Mouse (Mus musculus) adrenal gland, postnatal 25 days (tissue): ENCODE data around the gene Rtkn2. TPM values are rescaled to one million over a fixed set of nuclear protein-coding genes. Genes with fewer than 3 reads are reported as not detected.
A peak's percentile ranks its signal among the peaks of the same experiment; 100 is the strongest.

Source experiments
- DNase-seq: peaks from one replicate; pipeline ENCODE4 v3.0.0; 2021; ENCODE audit warnings: mixed read lengths
- long read RNA-seq: library from polyadenylated mRNA; stranded (forward); transcript quantifications from one replicate; pipeline ENCODE4 v2.0.0, GENCODE M21; 2021
- total RNA-seq: library from RNA; stranded (reverse); gene quantifications from 2 replicates; pipeline ENCODE4 v1.2.3, GENCODE M21; 2021

The Rtkn2 gene
- total RNA-seq = 0.61 and 1.1 TPM in 2 replicates
- long read RNA-seq, partial matches to known transcripts = 1 of 1 reads
- long read RNA-seq, other reads (novel, unspliced or antisense) = 0 of 1 reads

DNA sequence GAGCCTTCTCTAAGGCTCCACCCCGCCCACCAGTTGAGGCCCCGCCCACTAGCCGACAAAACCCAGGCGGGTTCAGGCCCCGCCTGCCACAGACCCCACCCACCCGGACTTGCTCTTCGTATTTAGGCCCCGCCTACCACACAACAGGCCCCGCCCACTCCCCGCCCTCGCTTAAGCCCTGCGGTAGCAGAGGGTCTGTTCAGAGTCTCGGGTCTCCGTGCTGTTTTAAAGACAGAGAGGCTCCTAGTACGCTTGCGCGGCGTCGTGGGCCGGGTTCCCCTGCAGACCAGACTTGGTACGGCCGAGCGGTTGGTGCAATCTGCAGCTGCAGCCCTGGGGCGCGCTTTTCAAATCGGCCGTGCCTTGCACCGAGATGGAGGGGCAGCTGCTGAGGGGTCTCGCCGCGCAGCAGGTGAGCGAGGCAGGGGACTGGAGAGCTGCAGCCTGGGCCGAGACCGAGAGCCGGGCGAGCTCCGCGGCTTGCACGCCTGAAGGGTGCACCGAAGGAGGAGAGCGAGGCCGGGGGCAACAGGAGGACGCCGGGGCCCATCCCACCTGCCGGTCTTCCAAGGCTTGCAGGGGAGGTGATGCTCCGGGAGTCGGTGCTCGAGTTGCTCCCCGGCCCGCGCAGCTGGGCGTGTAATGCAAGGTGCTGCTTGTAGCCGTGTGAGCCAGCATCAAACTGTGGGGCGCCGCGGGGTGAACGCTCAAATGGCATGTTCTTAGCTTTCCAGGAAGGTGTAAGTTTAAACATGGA, at the start of gene Rtkn2:
Rtkn2 (plus strand) TSS at position 170 of the 757 bp plus-strand sequence.
- DNase-seq = peak; percentile 90

- DNase-seq = no peak
Observed at GRCm38 (mm10) chr10:67931328-67931727, 48.0 kb upstream of the Rtkn2 start.

GRCm38 (mm10) chr10:67932780-67933179, 46.6 kb upstream of the Rtkn2 start:
- DNase-seq = no peak

GRCm38 (mm10) chr10:67936944-67937343, 42.4 kb upstream of the Rtkn2 start:
- no peak for DNase-seq

GRCm38 (mm10) chr10:67937775-67938174, 41.6 kb upstream of the Rtkn2 start:
- DNase-seq = no peak

DNA sequence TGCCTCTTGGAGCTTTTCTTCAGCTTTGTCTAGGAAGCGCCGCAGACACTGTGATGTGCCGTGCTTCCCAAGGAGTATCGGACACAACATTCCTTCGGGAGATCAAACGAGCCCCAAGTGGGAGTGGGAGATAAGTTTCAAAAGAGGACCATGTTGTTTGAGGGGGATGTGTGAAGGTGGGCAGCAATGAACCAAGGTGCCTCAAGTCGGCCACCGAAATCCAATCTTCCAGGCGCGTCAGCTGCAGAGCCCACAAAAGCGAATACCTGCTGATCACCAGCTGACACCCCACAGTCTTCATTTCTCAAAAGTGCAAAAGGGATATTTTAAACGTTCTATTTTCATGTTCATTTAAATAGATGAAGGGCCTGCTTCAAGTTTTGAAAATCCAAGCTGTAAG, 39.8 kb upstream of the Rtkn2 start:
- DNase-seq = no peak

DNA sequence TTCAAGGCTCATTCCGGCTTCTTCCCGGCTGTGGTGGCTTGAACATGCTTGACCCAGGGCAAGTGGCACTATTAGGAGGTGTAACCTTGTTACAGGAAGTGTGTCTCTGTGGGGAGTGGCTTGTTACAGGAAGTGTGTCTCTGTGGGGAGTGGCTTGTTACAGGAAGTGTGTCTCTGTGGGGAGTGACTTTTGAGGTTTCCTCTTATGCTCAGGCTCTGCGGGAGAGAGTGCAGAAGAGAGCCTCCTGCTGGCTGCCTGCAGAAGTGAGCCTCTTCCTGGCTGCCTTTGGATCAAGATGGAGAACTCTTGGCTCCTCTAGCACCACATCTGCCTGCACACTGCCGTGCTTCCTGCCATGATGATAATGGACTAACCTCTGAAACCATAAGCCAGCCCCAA, 35.9 kb upstream of the Rtkn2 start:
- no peak for DNase-seq

DNA sequence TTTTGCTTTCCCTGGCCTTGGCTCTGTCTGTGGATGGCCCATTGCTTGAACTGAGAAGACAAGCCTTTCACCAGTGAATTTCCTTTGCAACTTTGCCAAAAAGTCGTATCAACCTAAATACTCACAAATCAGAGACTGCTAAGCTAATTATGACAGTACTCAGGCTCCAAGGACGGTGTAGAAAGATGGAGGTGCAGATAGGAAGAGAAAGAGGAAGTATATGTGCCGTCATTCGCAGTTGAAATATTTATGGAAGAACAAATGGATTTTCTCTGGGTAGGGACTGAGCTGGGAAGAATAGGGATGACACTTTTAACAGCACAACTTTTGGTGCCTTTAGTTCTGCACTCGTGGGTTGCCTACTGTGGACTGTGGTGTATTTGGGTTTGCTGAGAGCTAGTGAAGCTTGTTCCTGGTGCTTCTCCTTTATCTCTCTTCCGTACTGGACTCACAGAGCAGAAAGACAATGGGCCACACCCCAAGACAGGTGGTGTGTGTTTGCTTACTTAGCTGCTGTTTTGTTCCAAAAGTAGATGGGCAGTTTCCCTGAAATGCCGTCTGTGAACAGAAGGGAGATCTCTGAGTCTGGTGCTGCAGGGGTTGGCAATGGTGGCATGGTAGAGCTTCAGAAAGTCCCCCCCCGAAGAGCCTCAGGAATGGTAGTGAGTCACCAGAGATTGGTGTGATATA, 29.2 kb upstream of the Rtkn2 start:
- DNase-seq = no peak

- DNase-seq = no peak
Observed at GRCm38 (mm10) chr10:67951690-67952089, 27.7 kb upstream of the Rtkn2 start.

- DNase-seq = no peak
Observed at GRCm38 (mm10) chr10:67955982-67956381, 23.4 kb upstream of the Rtkn2 start.

DNA sequence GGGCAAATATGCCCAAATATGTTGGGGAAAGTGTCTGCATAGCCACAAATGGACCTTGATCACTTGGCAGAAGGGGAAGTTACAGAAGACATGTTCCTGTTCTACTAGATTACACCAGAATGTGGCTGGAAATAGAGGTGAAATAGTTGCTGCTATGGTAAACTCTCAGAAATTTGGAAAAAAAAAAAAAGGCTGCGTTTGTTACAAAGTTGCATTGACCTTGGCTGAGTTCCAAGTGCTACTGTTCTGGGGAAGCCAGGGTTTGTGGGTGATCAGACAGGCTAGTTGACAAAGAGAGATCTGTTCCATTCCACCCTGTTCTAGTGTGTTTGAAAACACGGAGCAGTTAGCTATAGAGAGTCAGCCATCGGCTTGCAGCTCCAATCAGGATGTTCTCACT, 19.4 kb upstream of the Rtkn2 start:
- DNase-seq = no peak

- no peak for DNase-seq
Observed at GRCm38 (mm10) chr10:67962496-67962895, 16.9 kb upstream of the Rtkn2 start.

GRCm38 (mm10) chr10:67964060-67964459, 15.3 kb upstream of the Rtkn2 start:
- DNase-seq = no peak

- DNase-seq = no peak
Observed at GRCm38 (mm10) chr10:67965251-67965986, 14.0 kb upstream of the Rtkn2 start.

GRCm38 (mm10) chr10:67966102-67966501, 13.3 kb upstream of the Rtkn2 start:
- DNase-seq = no peak

DNA sequence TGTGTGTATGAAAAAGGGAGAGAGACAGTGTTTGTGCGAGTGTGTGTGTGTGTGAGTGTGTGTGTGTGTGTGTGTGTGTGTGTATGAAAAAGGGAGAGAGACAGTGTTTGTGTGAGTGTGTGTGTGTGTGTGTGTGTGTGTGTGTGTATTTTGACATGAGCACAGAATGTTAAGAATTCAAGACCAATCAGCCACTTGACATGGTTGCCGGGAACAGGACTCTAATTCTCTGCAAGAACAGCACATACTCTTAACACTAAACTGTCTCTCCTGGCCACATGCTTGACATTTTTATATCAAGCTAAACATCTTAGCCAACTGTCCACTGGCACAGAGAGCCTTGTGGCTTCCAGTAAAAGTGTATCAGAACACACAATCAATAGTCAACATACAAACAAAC, 12.4 kb upstream of the Rtkn2 start:
- DNase-seq = no peak

DNA sequence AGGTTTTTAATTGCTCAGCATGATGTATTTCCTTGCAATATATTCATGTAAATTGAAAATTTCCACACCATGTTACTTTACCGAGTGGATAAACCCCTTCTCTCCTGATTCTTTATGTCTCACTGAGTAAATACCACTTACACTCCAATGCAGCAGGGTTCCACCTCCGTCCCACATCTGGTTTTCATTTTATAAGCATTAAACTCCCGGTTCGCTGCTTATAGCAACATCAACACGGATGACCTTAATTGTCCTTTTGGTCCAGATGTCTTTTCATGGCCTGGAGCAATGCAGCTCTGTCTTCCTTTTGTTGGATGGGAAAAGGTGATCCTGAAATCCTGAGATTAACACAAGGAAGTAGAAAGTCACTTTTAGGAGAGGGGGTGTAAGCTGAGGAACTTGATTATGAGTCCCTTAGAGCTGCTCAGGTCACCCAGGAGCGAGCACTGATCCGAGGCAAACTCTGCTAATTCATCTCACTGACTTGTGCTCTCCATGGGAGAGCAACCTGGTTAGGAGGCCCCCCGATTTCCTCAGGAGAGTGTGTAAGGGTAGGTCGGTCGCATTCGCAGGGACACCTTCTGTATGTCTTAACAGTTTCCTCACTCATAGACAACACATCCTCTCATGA, 8.1 kb upstream of the Rtkn2 start:
- DNase-seq = no peak

DNA sequence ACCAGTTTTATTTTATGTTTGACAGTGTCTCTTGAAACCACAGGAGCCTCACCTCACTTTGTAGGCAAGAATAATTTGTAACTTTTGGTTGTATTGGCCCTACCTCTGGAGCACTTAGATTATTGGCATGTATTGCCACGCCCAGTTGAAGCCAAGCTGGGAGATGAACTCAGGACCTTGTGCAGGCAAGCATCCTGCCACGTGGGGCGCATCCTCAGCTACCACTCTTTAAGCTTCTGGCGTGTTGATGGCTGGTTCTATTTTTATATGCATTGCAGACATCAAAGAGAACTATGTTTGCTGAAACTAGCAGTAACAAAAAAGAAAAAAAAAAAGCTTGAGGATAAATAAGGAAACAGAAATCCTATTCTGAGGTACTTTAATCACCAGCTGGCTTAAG, 2.1 kb upstream of the Rtkn2 start:
- DNase-seq = no peak

- DNase-seq = no peak
Observed at GRCm38 (mm10) chr10:67983776-67984175, 4.4 kb downstream of the Rtkn2 start.

DNA sequence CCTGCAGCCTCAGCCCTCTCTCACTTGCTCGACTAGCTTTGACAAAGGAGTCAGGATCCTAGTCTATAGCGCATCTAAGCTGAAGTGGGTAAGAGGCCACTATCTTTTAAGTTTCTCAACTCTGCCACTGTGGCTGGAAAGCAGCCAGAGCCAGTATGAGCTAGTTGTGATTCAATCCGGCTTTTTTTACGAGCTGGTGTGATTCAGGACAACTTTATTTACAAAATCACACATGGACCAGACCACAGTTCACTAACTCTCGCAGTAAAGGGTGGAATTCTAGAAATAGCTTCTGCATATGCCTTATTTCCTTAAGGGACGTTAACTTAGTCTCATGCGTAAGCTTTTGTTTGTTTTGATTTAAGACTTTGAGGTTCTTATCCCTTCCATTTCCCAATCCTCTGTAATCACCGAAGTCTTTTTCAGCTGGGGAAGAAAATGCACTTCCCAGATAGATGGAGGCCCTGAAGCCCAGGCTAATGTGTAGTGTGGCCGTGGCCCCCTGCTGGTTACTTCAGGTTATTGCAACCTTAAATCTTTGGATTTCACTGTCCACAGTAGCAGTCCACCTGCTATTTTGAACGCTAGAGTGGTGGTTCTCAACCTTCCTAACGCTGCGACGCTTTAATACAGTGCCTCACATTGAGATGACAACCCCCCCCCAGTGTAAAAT, 5.0 kb downstream of the Rtkn2 start:
- DNase-seq = peak; percentile 47

DNA sequence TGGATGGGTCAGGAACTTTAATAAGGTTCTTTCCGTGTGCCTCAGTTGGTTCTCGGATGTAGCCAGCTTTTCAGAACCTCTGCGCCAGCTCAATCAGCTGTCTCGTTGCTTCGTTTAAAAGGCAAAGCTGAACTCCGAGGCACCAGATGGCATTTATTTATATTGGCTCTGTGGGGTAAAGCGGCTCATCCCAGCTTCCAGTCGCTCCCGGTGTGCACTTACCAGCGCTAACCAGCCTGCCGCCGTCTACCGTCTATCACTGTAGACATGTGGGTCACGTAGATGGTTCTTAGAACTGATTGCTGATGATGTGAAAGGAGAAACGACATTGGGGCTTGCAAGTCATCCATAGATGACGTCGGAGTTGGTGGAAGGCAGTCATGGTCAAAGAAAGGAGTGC, 5.7 kb downstream of the Rtkn2 start:
- no peak for DNase-seq

DNA sequence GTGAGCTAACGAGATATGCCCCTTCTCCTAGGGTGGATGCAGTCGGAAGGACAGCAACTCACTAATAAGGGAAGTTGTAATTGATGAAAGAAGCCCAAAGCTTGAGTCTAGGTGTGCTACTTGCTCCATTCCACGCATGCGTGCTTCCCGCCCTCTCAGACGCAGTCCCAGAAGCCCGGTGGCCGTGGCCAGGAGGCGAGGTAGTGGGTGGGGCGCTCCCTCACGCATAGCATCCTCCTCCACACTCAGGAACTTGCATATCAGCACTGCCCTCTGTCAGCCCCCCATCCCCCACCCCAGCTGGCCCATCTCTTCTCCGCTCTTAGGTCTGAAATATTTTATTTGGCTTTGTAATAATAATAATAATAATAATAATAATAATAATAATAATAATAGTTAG, 16.0 kb downstream of the Rtkn2 start:
- no peak for DNase-seq
